ENCODE assay signal across 8 mouse cellular contexts in genomic region chr10:127676691-127677548, GRCm38 (mm10). TPM values are rescaled to one million over a fixed set of nuclear protein-coding genes. Genes with fewer than 3 reads are reported as not detected.
A peak's percentile ranks its signal among the peaks of the same experiment; 100 is the strongest.
DNase-seq lines count a peak whose midpoint lies in the region; ATAC-seq and TF ChIP-seq lines count a peak whose summit lies in the region.

No protein-coding gene starts in this region.

- under 1% methylated on average over 71 of the region's 71 CpGs for WGBS in forebrain, embryonic 13.5 days
- WGBS in neural tube, embryonic 15.5 days, result under 1% methylated on average over 71 of the region's 71 CpGs

- H3K27me3 ChIP-seq in ES-Bruce4 (ENCODE audit: control insufficient read depth, insufficient read depth, low read length, poor library complexity, severe bottlenecking), result no peaks in the 10 kb centered on the region
- no peaks in the 10 kb centered on the region for H3K27me3 ChIP-seq in forebrain, embryonic 13.5 days
- H3K27me3 ChIP-seq in neural tube, embryonic 15.5 days (replicated peaks), result no peaks in the 10 kb centered on the region

- no peak for TF ChIP-seq EP300 in ES-Bruce4 (IDR thresholded peaks at IDR 0.05; ENCODE audit: insufficient read depth, low read depth, low read length)

- ATAC-seq in cerebellum, adult (ENCODE audit: insufficient number of reproducible peaks, low FRiP score, low TSS enrichment), result peak; percentile 91
- peak; percentile 96 for ATAC-seq in forebrain, embryonic 13.5 days
- peak; percentile 97 for ATAC-seq in neural tube, embryonic 15.5 days (ENCODE audit: low FRiP score)

- peak overlapping the region; percentile 81 for H3K4me2 ChIP-seq in forebrain, embryonic 13.5 days
- H3K4me2 ChIP-seq in neural tube, embryonic 15.5 days, result peak overlapping the region; percentile 91

- H3K27ac ChIP-seq in ES-Bruce4 (ENCODE audit: insufficient read depth, low read length), result peak overlapping the region; percentile 48; the same call in 1 of the 2 replicates
- peak overlapping the region; percentile 66 for H3K27ac ChIP-seq in forebrain, embryonic 13.5 days
- peak overlapping the region; percentile 77 for H3K27ac ChIP-seq in neural tube, embryonic 15.5 days (replicated peaks)

- H3K9ac ChIP-seq in ES-Bruce4 (ENCODE audit: low read depth, poor library complexity, severe bottlenecking), result peak overlapping the region; percentile 84
- peak overlapping the region; percentile 77 for H3K9ac ChIP-seq in forebrain, embryonic 13.5 days
- peak overlapping the region; percentile 60 for H3K9ac ChIP-seq in neural tube, embryonic 15.5 days (replicated peaks)

- H3K4me1 ChIP-seq in ES-Bruce4 (ENCODE audit: control insufficient read depth, insufficient read depth, low read length), result no peaks in the 10 kb centered on the region
- H3K4me1 ChIP-seq in forebrain, embryonic 13.5 days, result peaks cover 25% of the 10 kb centered on the region
- H3K4me1 ChIP-seq in neural tube, embryonic 15.5 days, result peaks cover 20% of the 10 kb centered on the region

- TF ChIP-seq POLR2A in ES-Bruce4 (IDR thresholded peaks at IDR 0.05; ENCODE audit: insufficient read depth, low read length), result no peak

- peak; percentile 92 to 94 for DNase-seq in heart, postnatal 14 days
- DNase-seq in layer of hippocampus, adult 11-12 months (ENCODE audit: low spot score), result peak; percentile 92
- peak; percentile 94 to 95 for DNase-seq in lung, adult 18-20 months
- peak; percentile 97 for DNase-seq in testis, postnatal 14 days (ENCODE audit: low spot score)

- intact Hi-C loops in heart, postnatal 14 days (cut with DNase I), result loop anchor here (5.0 kb wide), 2 partner anchors 60 to 105 kb away; partner anchors contain the start of gene Zbtb39

- peak overlapping the region; percentile 80 for H3K4me3 ChIP-seq in ES-Bruce4 (ENCODE audit: low read depth, low read length)
- peak overlapping the region; percentile 77 for H3K4me3 ChIP-seq in forebrain, embryonic 13.5 days
- peak overlapping the region; percentile 60 for H3K4me3 ChIP-seq in neural tube, embryonic 15.5 days (replicated peaks)

- TF ChIP-seq CTCF in ES-Bruce4 (IDR thresholded peaks at IDR 0.05; ENCODE audit: low read depth, low read length), result no peak

- no peaks in the 10 kb centered on the region; the same call in 1 of the 2 replicates for H3K36me3 ChIP-seq in ES-Bruce4 (ENCODE audit: control insufficient read depth, insufficient read depth, low read length, poor library complexity, severe bottlenecking)
- no peaks in the 10 kb centered on the region for H3K36me3 ChIP-seq in forebrain, embryonic 13.5 days (ENCODE audit: poor library complexity, severe bottlenecking)
- H3K36me3 ChIP-seq in neural tube, embryonic 15.5 days, result no peaks in the 10 kb centered on the region

- no peaks in the 10 kb centered on the region for H3K9me3 ChIP-seq in ES-Bruce4 (replicated peaks; ENCODE audit: control insufficient read depth, insufficient read depth, low read length, poor library complexity, severe bottlenecking)
- H3K9me3 ChIP-seq in forebrain, embryonic 13.5 days (replicated peaks), result no peaks in the 10 kb centered on the region; the same call in 1 of the 2 replicates
- no peaks in the 10 kb centered on the region for H3K9me3 ChIP-seq in neural tube, embryonic 15.5 days (replicated peaks)

RNA-seq across cellular contexts. Expression of gene Nab2, which starts 8.6 kb away (rescaled TPM):
- 5.5 and 8.1 TPM in 2 replicates for polyA plus RNA-seq in ES-Bruce4 (2011; ENCODE audit: insufficient read depth, insufficient read length, low read depth, missing spikeins)
- 1.6 and 2.0 TPM in 2 replicates for polyA plus RNA-seq in forebrain, embryonic 13.5 days (2015; fragmentation: Nextera tagmentation; extraction: Ambion mirVana)
- 1 to 10 TPM; 8.0 TPM for total RNA-seq in heart, postnatal 14 days (2021)
- polyA plus RNA-seq in neural tube, embryonic 15.5 days (2015; fragmentation: Nextera tagmentation; extraction: Ambion mirVana), result 2.5 and 4.8 TPM in 2 replicates

RNA-seq across cellular contexts. Expression of gene Nemp1, which starts 10.2 kb away (rescaled TPM):
- polyA plus RNA-seq in ES-Bruce4 (2011; ENCODE audit: insufficient read depth, insufficient read length, low read depth, missing spikeins), result 22.0 and 22.3 TPM in 2 replicates
- polyA plus RNA-seq in forebrain, embryonic 13.5 days (2015; fragmentation: Nextera tagmentation; extraction: Ambion mirVana), result 6.7 and 7.0 TPM in 2 replicates
- 1 to 10 TPM; 4.2 to 4.7 TPM for total RNA-seq in heart, postnatal 14 days (2021)
- 3.4 and 4.7 TPM in 2 replicates for polyA plus RNA-seq in neural tube, embryonic 15.5 days (2015; fragmentation: Nextera tagmentation; extraction: Ambion mirVana)

RNA-seq across cellular contexts. Expression of gene Myo1a, which starts 28.1 kb away (rescaled TPM):
- polyA plus RNA-seq in ES-Bruce4 (2011; ENCODE audit: insufficient read depth, insufficient read length, low read depth, missing spikeins), result 0.34 and 0.72 TPM in 2 replicates
- polyA plus RNA-seq in forebrain, embryonic 13.5 days (2015; fragmentation: Nextera tagmentation; extraction: Ambion mirVana), result 0.60 and 0.83 TPM in 2 replicates
- total RNA-seq in heart, postnatal 14 days (2021), result under 1 TPM in 1 of 2 experiments, not detected in 1; 0.15 TPM
- 1.2 and 2.1 TPM in 2 replicates for polyA plus RNA-seq in neural tube, embryonic 15.5 days (2015; fragmentation: Nextera tagmentation; extraction: Ambion mirVana)

RNA-seq across cellular contexts. Expression of gene Stat6, which starts 34.1 kb away (rescaled TPM):
- polyA plus RNA-seq in ES-Bruce4 (2011; ENCODE audit: insufficient read depth, insufficient read length, low read depth, missing spikeins), result 28.2 and 32.9 TPM in 2 replicates
- 2.6 and 2.7 TPM in 2 replicates for polyA plus RNA-seq in forebrain, embryonic 13.5 days (2015; fragmentation: Nextera tagmentation; extraction: Ambion mirVana)
- 10 to 100 TPM; 46.9 to 49.9 TPM for total RNA-seq in heart, postnatal 14 days (2021)
- polyA plus RNA-seq in neural tube, embryonic 15.5 days (2015; fragmentation: Nextera tagmentation; extraction: Ambion mirVana), result 5.0 and 11.5 TPM in 2 replicates

RNA-seq across cellular contexts. Expression of gene Tac2, which starts 47.4 kb away (rescaled TPM):
- polyA plus RNA-seq in ES-Bruce4 (2011; ENCODE audit: insufficient read depth, insufficient read length, low read depth, missing spikeins), result not detected in 2 replicates
- 0.35 TPM in 1 of 2 replicates, not detected in the other for polyA plus RNA-seq in forebrain, embryonic 13.5 days (2015; fragmentation: Nextera tagmentation; extraction: Ambion mirVana)
- not detected for total RNA-seq in heart, postnatal 14 days (2021)
- polyA plus RNA-seq in neural tube, embryonic 15.5 days (2015; fragmentation: Nextera tagmentation; extraction: Ambion mirVana), result 0.56 and 0.75 TPM in 2 replicates

Comparison
In these comparisons a context has a peak if more than half of its experiments do, and no peak if none do; other contexts are left out.
1. Peak in every context shown above with its lines: DNase-seq, ATAC-seq, H3K4me3 ChIP-seq and H3K27ac ChIP-seq.